Mouse (Mus musculus) hematopoietic stem cell, adult 5-6 weeks (primary cell): ENCODE measurements around the gene Mrln. TPM values are rescaled to one million over a fixed set of nuclear protein-coding genes. Genes with fewer than 3 reads are reported as not detected.
A peak's percentile ranks its signal among the peaks of the same experiment; 100 is the strongest.

Experiments
- ATAC-seq, 2 experiments: fragments of 125-278 bp in 1 of 2; replicated peaks in 1 of 2; 2 replicates each; pipeline ENCODE4 v1.8.0; 2016 to 2017; ENCODE audit warnings: inconsistent platforms in 2 of 2, mild to moderate bottlenecking in 2 of 2, moderate number of reproducible peaks in 2 of 2, low read depth in 1 of 2, moderate TSS enrichment in 1 of 2; ENCODE audit not compliant: low FRiP score in 2 of 2, poor library complexity in 2 of 2, severe bottlenecking in 2 of 2, insufficient read depth in 1 of 2, low TSS enrichment in 1 of 2
- total RNA-seq: library from RNA; stranded (forward); fragments of 172-1452, 232-1000 nt; gene quantifications from 2 replicates; pipeline ENCODE4 v1.2.3, GENCODE M21; 2017

The Mrln gene
- total RNA-seq, 1 experiment from 2014 or later, result not detected

- ATAC-seq, result no peak
Measured at GRCm38 (mm10) chr10:70237936-70238335, 33.5 kb downstream of the Mrln start.

GRCm38 (mm10) chr10:70242751-70243444 lies 38.4 kb downstream of the Mrln start:
- peak; percentile 34 to 50; a peak in 2 of 4 replicates for ATAC-seq

GRCm38 (mm10) chr10:70244921-70245558 lies 40.6 kb downstream of the Mrln start, which contains the start of gene Slc16a9:
Gene Slc16a9 (plus strand): TSS chr10:70245100.
- peak; percentile 67 to 79 for ATAC-seq

- ATAC-seq, result peak; percentile 43 to 53
Measured at GRCm38 (mm10) chr10:70245559-70245945, 41.1 kb downstream of the Mrln start.

DNA sequence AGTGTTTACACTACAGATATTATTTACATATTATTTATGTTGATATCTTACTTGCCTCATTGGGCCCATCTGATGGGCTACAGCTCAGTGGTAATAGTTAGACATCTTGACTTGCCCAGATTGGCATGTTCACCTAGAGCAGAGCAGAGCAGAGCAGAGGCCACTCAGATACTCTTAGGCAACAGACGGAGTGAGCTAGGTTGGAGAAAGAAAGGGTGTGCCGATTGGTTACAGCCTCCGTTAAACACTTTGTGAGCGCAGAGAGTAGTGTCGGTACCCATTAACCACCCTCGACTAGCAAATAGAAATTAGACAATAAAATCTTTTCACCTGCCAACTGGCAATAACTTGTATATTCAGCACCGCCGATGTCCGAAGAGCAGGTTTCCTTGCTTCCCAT lies 41.6 kb downstream of the Mrln start:
- no peak for ATAC-seq

GRCm38 (mm10) chr10:70250354-70250753 lies 45.9 kb downstream of the Mrln start:
- ATAC-seq, result no peak

- no peak for ATAC-seq
Measured at GRCm38 (mm10) chr10:70250766-70251165, 46.3 kb downstream of the Mrln start.

DNA sequence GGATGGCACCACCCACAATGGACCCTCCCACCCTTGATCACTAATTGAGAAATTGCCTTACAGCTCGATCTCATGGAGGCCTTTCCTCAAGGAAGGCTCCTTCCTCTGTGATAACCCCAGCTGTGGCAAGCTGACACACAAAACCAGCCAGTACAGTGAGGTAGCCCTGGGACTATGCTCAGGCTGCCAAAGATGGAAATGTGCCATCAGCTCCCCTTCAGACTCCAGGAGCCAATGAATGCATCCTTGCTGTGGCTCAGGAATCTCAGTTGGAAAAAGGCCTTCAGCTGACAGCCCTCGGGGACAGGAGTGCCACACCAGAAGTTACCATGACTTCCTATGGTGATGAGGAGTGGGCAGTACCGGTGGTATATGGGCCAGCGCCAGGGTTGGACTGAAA lies 50.2 kb downstream of the Mrln start:
- no peak for ATAC-seq

GRCm38 (mm10) chr10:70255601-70256210 lies 51.2 kb downstream of the Mrln start:
- no peak for ATAC-seq

- ATAC-seq, result peak; percentile 87 to 93
Measured at GRCm38 (mm10) chr10:70257029-70257428, 52.6 kb downstream of the Mrln start.

DNA sequence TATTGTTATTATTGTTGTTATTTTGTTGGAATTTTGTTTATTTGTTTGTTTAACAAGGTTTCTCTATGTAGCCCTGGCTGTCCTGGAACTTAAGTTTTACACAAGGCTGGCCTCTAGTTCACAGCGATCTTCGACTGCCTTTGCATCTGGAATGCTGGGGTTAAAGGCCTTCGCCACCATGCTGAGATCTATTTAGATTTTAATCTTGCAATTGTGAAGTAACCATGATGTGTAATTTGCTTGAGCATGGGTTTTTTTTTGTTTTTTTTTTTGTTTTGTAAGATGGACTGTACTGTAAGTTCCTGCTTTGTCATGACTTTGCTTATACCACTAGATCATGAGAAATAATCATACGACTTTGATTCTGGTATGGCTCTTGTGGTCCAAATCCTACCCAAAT lies 56.4 kb downstream of the Mrln start:
- no peak for ATAC-seq

- no peak for ATAC-seq
Measured at GRCm38 (mm10) chr10:70262051-70262450, 57.6 kb downstream of the Mrln start.

DNA sequence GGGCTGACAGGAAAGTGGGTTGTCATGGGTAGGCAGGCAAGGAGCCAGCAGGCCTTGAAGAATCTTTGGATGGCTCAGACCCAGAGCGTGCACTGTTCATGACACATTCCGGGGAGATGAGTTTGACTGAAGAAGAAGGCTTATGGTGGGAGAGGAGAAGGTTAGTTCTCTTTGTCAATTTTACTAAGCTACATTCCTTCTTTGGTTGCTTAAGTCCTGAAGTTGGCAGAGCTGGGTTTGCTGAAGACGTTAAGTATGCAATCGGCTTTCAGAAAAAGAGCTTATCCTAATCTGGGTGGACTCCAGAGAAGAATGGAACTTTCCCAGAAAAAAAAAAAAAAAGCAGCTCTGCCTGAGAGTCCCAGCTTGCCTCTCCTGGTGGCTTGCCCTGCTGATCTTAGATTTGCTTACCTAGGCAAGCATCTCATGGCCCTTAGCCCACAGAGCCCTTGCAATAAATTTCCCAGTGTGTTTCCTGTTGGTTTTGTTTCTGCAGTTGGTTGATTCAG lies 59.3 kb downstream of the Mrln start:
- peak; percentile 62 to 67 for ATAC-seq

DNA sequence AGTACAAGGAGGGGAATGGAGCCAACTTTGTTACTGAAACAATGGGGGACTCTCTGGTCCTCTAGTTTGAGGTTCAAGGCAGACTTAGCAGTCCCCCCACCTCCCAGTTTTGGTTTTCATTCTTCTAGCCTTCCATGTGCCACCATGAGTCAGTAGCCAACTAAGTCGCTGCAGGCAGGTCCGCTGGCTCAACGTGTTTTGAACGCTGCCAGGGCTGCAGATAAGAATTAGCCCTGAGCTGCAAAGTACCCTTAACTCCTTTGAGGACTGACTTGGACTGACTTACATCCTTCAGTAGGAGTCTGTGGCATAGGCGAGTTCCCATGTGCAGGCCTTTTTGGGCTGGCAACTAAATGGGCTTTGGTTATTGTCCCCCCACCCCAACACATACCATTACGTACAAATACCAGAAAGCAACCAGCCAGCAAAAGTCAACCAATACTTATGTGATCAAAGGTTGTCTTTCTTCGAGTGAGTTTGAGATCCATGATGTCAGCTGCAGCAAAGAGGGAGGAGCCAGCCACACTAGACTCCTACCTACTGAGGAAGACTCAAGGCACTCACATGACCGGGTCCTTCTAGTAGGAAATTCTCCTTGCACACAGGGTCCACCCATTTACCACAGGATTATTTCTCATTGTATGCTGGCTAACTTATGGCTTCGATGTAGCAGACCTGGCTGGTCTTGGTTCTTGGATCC lies 60.0 kb downstream of the Mrln start:
- 0 out of 4 replicates have a peak, but pooled peaks of 1 of the 2 experiments have one; percentile 16 for ATAC-seq

- no peak for ATAC-seq
Measured at GRCm38 (mm10) chr10:70266501-70266900, 62.0 kb downstream of the Mrln start.

- no peak for ATAC-seq
Measured at GRCm38 (mm10) chr10:70268581-70269446, 64.3 kb downstream of the Mrln start.
